Mouse (Mus musculus): ENCODE measurements around the gene Carns1. TPM values are rescaled to one million over a fixed set of nuclear protein-coding genes. Genes with fewer than 3 reads are reported as not detected.

Carns1 gene
- polyA plus RNA-seq, 1 experiment = 1.1 TPM

DNA sequence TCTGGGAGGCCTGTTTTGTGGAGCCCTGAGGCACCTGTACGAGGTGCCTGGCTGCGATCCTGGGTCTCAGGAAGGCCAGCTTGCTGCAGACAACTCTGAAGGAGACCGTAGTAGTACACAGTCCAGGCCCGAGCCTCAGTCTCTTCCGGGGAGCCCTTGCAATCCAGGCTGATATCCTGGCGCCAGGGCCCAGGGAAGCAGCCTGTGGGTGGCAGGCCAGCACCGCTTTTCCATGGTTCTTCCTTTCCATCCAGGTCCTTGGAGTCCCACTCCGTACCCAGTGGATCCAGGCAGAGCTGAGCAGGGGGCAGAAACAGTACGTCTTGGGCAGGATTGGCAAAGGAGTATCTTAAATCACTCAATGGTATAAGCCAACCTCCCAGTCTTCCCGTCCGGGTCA is 2.4 kb downstream of the Carns1 start:
- Histone ChIP-seq H3K27ac (ENCODE audit: insufficient read depth, low read depth, low read length) (no peak overlapping the region), H3K4me3 (ENCODE audit: insufficient read depth, low read length) (no peak overlapping the region), H3K4me1 (ENCODE audit: control insufficient read depth, insufficient read depth, low read length) (peaks cover 10% of the 10 kb centered on the region)
- TF ChIP-seq CTCF (IDR thresholded peaks at IDR 0.05; ENCODE audit: low read depth, low read length) = no peak
- TF ChIP-seq POLR2A (IDR thresholded peaks at IDR 0.05; ENCODE audit: borderline replicate concordance, low read depth, low read length) = no peak

DNA sequence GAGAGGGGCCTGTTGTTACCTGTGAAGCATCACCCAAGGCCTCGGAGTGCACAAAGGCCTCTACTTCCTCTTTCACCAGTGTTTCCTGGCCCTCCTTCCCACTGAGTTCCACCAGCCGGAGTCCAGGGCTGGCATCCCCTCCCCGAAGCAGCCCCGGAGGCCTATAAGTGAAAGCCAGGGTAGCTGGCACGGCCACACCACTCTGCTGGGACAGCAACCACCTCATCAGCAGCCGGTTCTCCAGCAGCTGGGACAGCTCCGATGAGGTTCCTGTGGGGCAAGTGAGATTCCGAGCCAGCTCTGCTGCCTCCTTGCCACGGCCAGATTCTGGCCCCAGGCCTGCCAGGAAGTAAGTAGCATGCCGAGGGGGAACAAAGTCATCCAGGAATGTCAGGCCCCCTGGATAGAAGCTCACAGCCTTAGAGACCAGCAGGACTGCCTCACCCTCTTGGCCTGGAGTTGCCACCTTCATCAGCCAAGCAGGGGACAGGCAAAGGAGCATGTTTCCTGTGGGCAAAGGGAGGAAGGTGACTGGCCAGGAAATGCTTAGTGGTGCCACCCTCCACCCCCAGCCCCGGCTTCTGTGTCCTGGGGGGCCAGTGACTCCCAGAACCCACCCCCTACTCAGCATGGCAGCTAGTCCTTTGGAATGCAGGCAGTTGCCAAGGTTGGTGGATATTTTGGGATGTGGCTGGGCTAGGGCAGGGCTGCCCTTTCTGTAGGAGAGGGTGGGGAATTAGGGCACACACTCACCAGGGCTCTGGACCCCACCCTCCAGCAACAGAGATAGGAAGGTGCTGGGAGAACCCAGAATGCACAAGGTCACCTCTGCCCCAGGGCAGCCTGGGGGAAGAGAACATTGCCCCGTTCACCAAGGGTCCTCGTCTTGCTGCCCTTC is 3.6 kb downstream of the Carns1 start:
- no peak for TF ChIP-seq CTCF (IDR thresholded peaks at IDR 0.05; ENCODE audit: low read depth, low read length)
- no peak for TF ChIP-seq POLR2A (IDR thresholded peaks at IDR 0.05; ENCODE audit: borderline replicate concordance, low read depth, low read length)
- no peak overlapping the region for H3K27ac ChIP-seq (ENCODE audit: insufficient read depth, low read depth, low read length)
- no peak overlapping the region for H3K4me3 ChIP-seq (ENCODE audit: insufficient read depth, low read length)
- peaks cover 10% of the 10 kb centered on the region for H3K4me1 ChIP-seq (ENCODE audit: control insufficient read depth, insufficient read depth, low read length)

DNA sequence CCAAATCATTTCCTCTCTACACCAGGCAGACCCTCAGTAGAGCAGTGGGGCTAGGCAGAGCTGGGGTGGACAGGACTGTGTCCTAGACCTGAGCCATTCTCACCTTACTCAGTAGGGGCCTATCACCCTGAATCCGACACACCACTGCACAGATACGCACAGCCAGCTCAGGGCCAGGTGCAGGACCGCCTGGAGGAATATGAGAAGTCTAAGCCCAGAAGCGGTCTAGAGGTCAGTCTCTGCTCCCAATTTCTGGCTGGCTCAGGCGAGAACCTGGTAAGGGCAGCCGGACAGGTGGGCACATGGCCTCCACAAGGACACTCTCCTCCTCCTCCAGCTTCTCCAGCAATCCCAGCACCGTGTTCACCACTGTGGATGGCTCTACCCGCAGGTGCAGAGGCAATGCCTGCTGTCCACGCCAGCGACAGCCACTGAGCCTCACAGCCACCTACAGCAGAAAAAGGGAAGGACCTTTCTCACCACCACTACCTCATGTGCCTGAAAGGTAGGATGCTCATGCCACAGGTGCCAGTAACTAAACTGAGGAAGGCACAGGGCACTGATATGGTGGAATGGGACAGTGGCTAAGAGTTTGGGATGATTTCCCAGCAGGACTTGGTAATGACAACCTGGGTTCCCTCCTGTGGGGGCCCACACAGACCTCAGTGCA is 4.4 kb downstream of the Carns1 start:
- TF ChIP-seq CTCF (IDR thresholded peaks at IDR 0.05; ENCODE audit: low read depth, low read length) (no peak), POLR2A (IDR thresholded peaks at IDR 0.05; ENCODE audit: borderline replicate concordance, low read depth, low read length) (no peak)
- Histone ChIP-seq H3K4me3 (ENCODE audit: insufficient read depth, low read length) (no peak overlapping the region), H3K4me1 (ENCODE audit: control insufficient read depth, insufficient read depth, low read length) (peaks cover 10% of the 10 kb centered on the region), H3K27ac (ENCODE audit: insufficient read depth, low read depth, low read length) (no peak overlapping the region)

DNA sequence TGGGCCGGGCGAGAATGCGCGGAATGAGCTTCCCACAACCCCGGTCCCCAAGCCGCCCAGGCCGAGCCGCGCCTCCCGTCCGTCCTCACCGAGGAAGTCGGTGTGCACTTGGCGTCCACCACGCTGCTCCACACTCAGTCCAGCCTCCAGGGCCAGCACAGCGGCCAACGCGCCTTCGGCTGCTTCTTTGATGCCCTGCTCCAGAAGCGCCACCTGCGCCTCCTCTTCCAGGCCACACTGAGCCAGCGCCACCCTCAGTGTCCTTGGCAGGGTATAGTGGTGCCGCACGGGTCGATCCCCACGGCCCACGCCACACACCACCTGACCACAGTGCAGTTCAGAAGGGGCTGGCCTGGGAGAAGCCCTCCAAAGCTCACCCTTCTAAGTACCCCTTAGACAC is 5.5 kb downstream of the Carns1 start:
- TF ChIP-seq CTCF (IDR thresholded peaks at IDR 0.05; ENCODE audit: low read depth, low read length) = no peak; the same call in 1 of the 2 replicates
- TF ChIP-seq POLR2A (IDR thresholded peaks at IDR 0.05; ENCODE audit: borderline replicate concordance, low read depth, low read length) = no peak
- H3K4me3 ChIP-seq (ENCODE audit: insufficient read depth, low read length) = peak overlapping the region; percentile 47
- H3K27ac ChIP-seq (ENCODE audit: insufficient read depth, low read depth, low read length) = peak overlapping the region; percentile 26
- H3K4me1 ChIP-seq (ENCODE audit: control insufficient read depth, insufficient read depth, low read length) = peaks cover 16% of the 10 kb centered on the region

DNA sequence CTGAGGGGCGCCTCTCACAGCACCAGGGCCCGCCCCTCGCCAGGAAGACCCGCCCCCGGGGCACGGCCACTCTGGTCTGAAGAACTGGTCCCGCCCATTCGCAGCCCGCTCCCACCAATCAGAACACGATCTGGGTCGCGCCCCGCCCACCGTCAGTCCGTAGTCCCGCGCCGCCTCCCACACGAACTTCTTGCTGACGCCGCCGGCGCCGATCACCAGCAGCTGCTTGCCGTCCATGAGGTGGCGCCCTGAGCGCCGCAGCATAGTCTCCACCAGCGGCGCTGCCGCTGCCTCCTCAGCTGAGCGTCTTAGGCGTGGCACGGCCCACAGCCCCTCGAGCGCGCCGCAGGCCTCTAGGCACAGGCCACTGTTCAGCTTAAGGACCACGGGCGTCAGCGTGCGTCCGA is 5.9 kb downstream of the Carns1 start:
- peaks cover 20% of the 10 kb centered on the region for H3K4me1 ChIP-seq (ENCODE audit: control insufficient read depth, insufficient read depth, low read length)
- TF ChIP-seq POLR2A (IDR thresholded peaks at IDR 0.05; ENCODE audit: borderline replicate concordance, low read depth, low read length) (no peak), CTCF (IDR thresholded peaks at IDR 0.05; ENCODE audit: low read depth, low read length) (no peak; the same call in 1 of the 2 replicates)
- peak overlapping the region; percentile 26 for H3K27ac ChIP-seq (ENCODE audit: insufficient read depth, low read depth, low read length)
- H3K4me3 ChIP-seq (ENCODE audit: insufficient read depth, low read length) = peak overlapping the region; percentile 47

DNA sequence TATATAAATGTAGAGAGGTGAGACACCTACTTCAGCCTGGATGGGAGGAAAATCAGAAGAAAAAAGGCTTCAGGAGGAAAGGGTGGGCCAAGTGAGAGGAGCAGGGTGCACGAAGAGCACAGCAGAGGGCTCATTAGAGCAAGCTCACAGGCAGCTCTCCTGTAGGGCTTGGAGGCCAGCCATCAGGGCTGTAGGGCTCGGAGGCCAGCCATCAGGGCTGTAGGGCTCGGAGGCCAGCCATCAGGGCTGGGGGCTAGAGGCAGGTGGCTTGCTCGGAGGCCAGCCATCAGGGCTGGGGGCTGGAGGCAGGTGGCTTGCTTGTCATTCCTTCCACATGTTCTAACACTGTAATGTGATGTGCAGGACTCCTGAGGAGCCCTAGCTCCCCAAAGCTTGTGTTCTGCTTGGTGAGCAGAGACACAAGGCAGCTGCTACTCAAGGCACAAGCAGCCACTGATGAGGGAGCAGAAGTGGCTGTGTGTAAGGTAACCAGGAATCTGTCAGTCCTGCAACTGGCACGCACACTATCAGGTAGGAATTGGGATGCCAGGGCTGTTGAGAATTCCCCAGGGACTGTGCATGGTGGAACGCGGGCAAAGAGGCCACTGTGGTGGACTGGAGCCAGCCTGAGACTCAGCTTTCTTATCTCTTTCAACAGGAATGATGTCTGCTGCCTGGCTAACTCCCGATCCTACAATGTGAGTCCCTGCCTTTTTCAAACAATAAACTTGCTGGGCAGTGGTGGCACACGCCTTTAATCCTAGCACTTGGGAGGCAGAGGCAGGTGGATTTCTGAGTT is 8.4 kb downstream of the Carns1 start:
- Histone ChIP-seq H3K4me1 (ENCODE audit: control insufficient read depth, insufficient read depth, low read length) (peaks cover 25% of the 10 kb centered on the region), H3K4me3 (ENCODE audit: insufficient read depth, low read length) (no peak overlapping the region)

DNA sequence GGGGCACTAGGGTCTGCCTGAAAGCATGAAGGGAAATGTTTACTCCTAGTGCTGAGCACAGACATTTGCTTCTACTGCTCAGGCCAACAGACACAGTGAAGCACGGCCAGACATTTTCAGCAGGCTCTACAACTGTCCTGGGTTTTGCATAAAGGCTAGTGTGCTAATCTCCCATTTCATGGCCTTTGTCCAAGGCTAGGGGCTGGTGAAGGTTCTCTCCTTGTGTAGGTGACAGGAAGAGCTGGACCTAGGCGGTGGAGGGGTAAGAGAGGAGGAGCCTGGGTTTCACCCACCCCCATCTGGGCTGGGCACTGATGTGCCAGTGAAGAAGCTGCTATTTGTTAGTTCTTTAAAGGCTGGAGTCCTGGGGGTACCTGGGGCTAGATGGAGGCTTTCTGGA is 10.6 kb downstream of the Carns1 start:
- Histone ChIP-seq H3K27ac (ENCODE audit: insufficient read depth, low read depth, low read length) (peak overlapping the region; percentile 85), H3K4me1 (ENCODE audit: control insufficient read depth, insufficient read depth, low read length) (peaks cover 20% of the 10 kb centered on the region), H3K4me3 (ENCODE audit: insufficient read depth, low read length) (no peak overlapping the region)
- TF ChIP-seq CTCF (IDR thresholded peaks at IDR 0.05; ENCODE audit: low read depth, low read length) = no peak
- no peak for TF ChIP-seq POLR2A (IDR thresholded peaks at IDR 0.05; ENCODE audit: borderline replicate concordance, low read depth, low read length)

More for the DNA sequence above, 8.4 kb downstream of the Carns1 start:
- TF ChIP-seq CTCF (IDR thresholded peaks at IDR 0.05; ENCODE audit: low read depth, low read length) (no peak), POLR2A (IDR thresholded peaks at IDR 0.05; ENCODE audit: borderline replicate concordance, low read depth, low read length) (no peak)
- no peak overlapping the region for H3K27ac ChIP-seq (ENCODE audit: insufficient read depth, low read depth, low read length)

DNA sequence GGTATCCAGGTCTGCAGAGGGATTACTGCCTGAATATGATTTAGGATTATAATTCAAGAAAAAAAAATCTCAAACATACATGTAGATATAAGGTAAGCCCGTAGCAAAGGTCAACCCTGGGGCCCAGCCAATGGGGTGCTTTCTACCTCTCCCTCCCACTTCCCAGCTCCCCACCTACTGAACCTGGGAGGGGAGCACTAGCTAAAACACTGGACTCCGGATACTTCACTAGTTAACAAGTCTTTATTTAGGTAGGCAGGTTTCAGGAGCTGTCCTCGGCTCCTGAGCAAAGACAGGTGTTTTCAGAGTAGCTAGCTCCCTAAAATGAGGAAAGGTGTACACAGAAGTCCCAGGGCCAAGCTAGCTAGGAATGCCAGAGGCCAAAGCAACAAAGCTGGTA is 11.2 kb downstream of the Carns1 start:
- no peak for TF ChIP-seq CTCF (IDR thresholded peaks at IDR 0.05; ENCODE audit: low read depth, low read length)
- TF ChIP-seq POLR2A (IDR thresholded peaks at IDR 0.05; ENCODE audit: borderline replicate concordance, low read depth, low read length) = no peak
- H3K27ac ChIP-seq (ENCODE audit: insufficient read depth, low read depth, low read length) = peak overlapping the region; percentile 85
- no peak overlapping the region for H3K4me3 ChIP-seq (ENCODE audit: insufficient read depth, low read length)
- H3K4me1 ChIP-seq (ENCODE audit: control insufficient read depth, insufficient read depth, low read length) = peaks cover 19% of the 10 kb centered on the region

DNA sequence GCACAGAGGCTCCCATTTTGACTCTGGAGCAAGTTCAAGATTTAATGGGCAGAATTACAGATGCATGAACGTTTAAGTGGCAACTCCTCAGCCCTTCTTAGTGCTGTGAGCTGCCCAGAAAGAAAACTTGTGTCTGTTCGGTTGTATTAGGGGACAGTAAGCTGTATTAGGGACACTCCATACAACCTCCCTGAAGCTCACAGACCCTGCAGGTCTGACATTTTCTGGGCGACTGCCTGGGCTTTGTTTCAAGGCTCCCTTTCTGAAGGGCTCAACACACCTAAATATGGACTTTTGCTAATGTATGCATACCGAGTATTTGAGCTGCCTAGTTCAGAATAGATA is 11.8 kb downstream of the Carns1 start:
- Histone ChIP-seq H3K4me3 (ENCODE audit: insufficient read depth, low read length) (peak overlapping the region; percentile 70), H3K4me1 (ENCODE audit: control insufficient read depth, insufficient read depth, low read length) (peaks cover 19% of the 10 kb centered on the region), H3K27ac (ENCODE audit: insufficient read depth, low read depth, low read length) (peak overlapping the region; percentile 12; the same call in 1 of the 2 replicates)
- TF ChIP-seq CTCF (IDR thresholded peaks at IDR 0.05; ENCODE audit: low read depth, low read length) (no peak), POLR2A (IDR thresholded peaks at IDR 0.05; ENCODE audit: borderline replicate concordance, low read depth, low read length) (no peak)
